In genomic region chr1:57096740-57097139, GRCm38 (mm10) we compare ENCODE assay signal across 11 mouse cellular contexts.
DNase-seq lines count a peak whose midpoint lies in the region; ATAC-seq and TF ChIP-seq lines count a peak whose summit lies in the region.
"Had no signal": no experiment of that assay in that cellular context is flagged by ENCODE, and none has a peak within 500 bp of the region (broad histone marks: within the 10 kb centered on the region; RNA-seq: fewer than 3 reads in every experiment).

No protein-coding gene starts in this region.

- H3K4me3 ChIP-seq in stomach, embryonic 14.5 days (ENCODE audit: low read depth, low read length), result no peak overlapping the region
- no peak overlapping the region for H3K4me3 ChIP-seq in stomach, postnatal 0 days (ENCODE audit: low read depth, low read length)
- H3K4me3 ChIP-seq in limb, embryonic 10.5 days, result peak overlapping the region; percentile 11; the same call in 1 of the 2 replicates
- H3K4me3 ChIP-seq: erythroblast, embryonic 14.5 days had no signal

- H3K4me1 ChIP-seq in stomach, embryonic 14.5 days (ENCODE audit: control insufficient read depth, insufficient read depth, low read length), result no peaks in the 10 kb centered on the region
- H3K4me1 ChIP-seq in stomach, postnatal 0 days (replicated peaks; ENCODE audit: control insufficient read depth, insufficient read depth), result no peaks in the 10 kb centered on the region
- H3K4me1 ChIP-seq in limb, embryonic 10.5 days, result peaks cover 27% of the 10 kb centered on the region

- DNase-seq in heart, postnatal 14 days, result peak; percentile 7 to 11
- no peak for DNase-seq in heart, postnatal 36 days
- DNase-seq in stomach, postnatal 0 days (ENCODE audit: low spot score), result no peak
- peak; percentile 71 for DNase-seq in limb, embryonic 10.5 days (ENCODE audit: low spot score)
- DNase-seq in cerebellum, postnatal 25 days, result no peak
- no peak for DNase-seq in thymus, postnatal 36 days
- DNase-seq: cerebellum, adult 18-20 months; midbrain, embryonic 14.5 days; thymus, adult 2 months had no signal

- 58% methylated on average over 8 of the region's 8 CpGs for WGBS in stomach, embryonic 14.5 days
- 55% methylated on average over 8 of the region's 8 CpGs for WGBS in stomach, postnatal 0 days
- 40% methylated on average over 8 of the region's 8 CpGs for WGBS in limb, embryonic 10.5 days

- no peak overlapping the region for H3K4me2 ChIP-seq in stomach, embryonic 14.5 days (replicated peaks; ENCODE audit: low read depth, low read length)
- no peak overlapping the region for H3K4me2 ChIP-seq in stomach, postnatal 0 days (replicated peaks; ENCODE audit: low read depth)

- no peak; the same call in 1 of the 2 replicates for ATAC-seq in stomach, embryonic 14.5 days (ENCODE audit: insufficient number of reproducible peaks, insufficient read depth, low FRiP score, low read depth)
- no peak for ATAC-seq in stomach, postnatal 0 days (ENCODE audit: low FRiP score, low TSS enrichment)

- no peak overlapping the region for H3K9ac ChIP-seq in stomach, embryonic 14.5 days (replicated peaks; ENCODE audit: low read depth, low read length)
- no peak overlapping the region for H3K9ac ChIP-seq in stomach, postnatal 0 days (ENCODE audit: low read length)

- H3K9me3 ChIP-seq in stomach, embryonic 14.5 days (ENCODE audit: control insufficient read depth, low read depth, low read length), result no peaks in the 10 kb centered on the region
- no peaks in the 10 kb centered on the region for H3K9me3 ChIP-seq in stomach, postnatal 0 days (ENCODE audit: control insufficient read depth, low read length)
- no peaks in the 10 kb centered on the region for H3K9me3 ChIP-seq in limb, embryonic 10.5 days (replicated peaks)

- no peaks in the 10 kb centered on the region for H3K36me3 ChIP-seq in stomach, embryonic 14.5 days (ENCODE audit: control insufficient read depth, insufficient read depth, low read length)
- H3K36me3 ChIP-seq in stomach, postnatal 0 days (ENCODE audit: control insufficient read depth, insufficient read depth, low read length), result no peaks in the 10 kb centered on the region
- H3K36me3 ChIP-seq in limb, embryonic 10.5 days, result no peaks in the 10 kb centered on the region

- intact Hi-C loops in heart, postnatal 14 days (cut with DNase I), result no loop called here
- intact Hi-C loops in heart, postnatal 36 days (cut with DNase I), result no loop called here

- TF ChIP-seq EP300 in stomach, postnatal 0 days (optimal IDR thresholded peaks at IDR 0.05), result no peak

- H3K27ac ChIP-seq in stomach, embryonic 14.5 days (ENCODE audit: low read length), result peak overlapping the region; percentile 27; the same call in 1 of the 2 replicates
- no peak overlapping the region for H3K27ac ChIP-seq in stomach, postnatal 0 days (replicated peaks)
- peak overlapping the region; percentile 82 for H3K27ac ChIP-seq in limb, embryonic 10.5 days

- no peaks in the 10 kb centered on the region for H3K27me3 ChIP-seq in stomach, embryonic 14.5 days (ENCODE audit: control insufficient read depth, insufficient read depth, low read length)
- H3K27me3 ChIP-seq in stomach, postnatal 0 days (ENCODE audit: control insufficient read depth, insufficient read depth, low read length), result no peaks in the 10 kb centered on the region
- peaks cover 38% of the 10 kb centered on the region; the same call in 1 of the 2 replicates for H3K27me3 ChIP-seq in limb, embryonic 10.5 days (ENCODE audit: low read depth, poor library complexity, severe bottlenecking)

- TF ChIP-seq CTCF in stomach, postnatal 0 days (IDR thresholded peaks at IDR 0.05; ENCODE audit: low read depth), result no peak

Comparison
In these comparisons a context has a peak if more than half of its experiments do, and no peak if none do; other contexts are left out.
1. DNase-seq: peak in heart, postnatal 14 days (2 of 2) and limb, embryonic 10.5 days (single experiment); none in heart, postnatal 36 days (0 of 2), stomach, postnatal 0 days (single experiment), cerebellum, postnatal 25 days (0 of 2) and thymus, postnatal 36 days (0 of 2).